Mouse (Mus musculus) stomach, embryonic 15.5 days (tissue): Measurements from ENCODE around the gene Zfp108. TPM values are rescaled to one million over a fixed set of nuclear protein-coding genes. Genes with fewer than 3 reads are reported as not detected.

Experiments
- ATAC-seq: fragments of 200-750 bp; cut with Nextera tagmentation; 2 replicates; pipeline ENCODE4 v1.8.0; 2017; ENCODE audit warnings: low read depth, moderate number of reproducible peaks, moderate TSS enrichment; ENCODE audit not compliant: insufficient read depth, low FRiP score
- H3K27ac ChIP-seq: fragments of 300-500 bp; sonication (generic); 2 replicates; pipeline ENCODE4 v1.5.1; 2015; ENCODE audit warnings: mild to moderate bottlenecking, inconsistent platforms
- H3K27me3 ChIP-seq: fragments of 300-500 bp; sonication (generic); replicated peaks from 2 replicates; pipeline ENCODE4 v1.6.1; 2015; ENCODE audit warnings: inconsistent platforms
- H3K36me3 ChIP-seq: fragments of 300-500 bp; sonication (generic); 2 replicates; pipeline ENCODE4 v1.6.1; 2015; ENCODE audit warnings: inconsistent platforms
- H3K4me1 ChIP-seq: fragments of 300-500 bp; sonication (generic); 2 replicates; pipeline ENCODE4 v1.6.1; 2015; ENCODE audit warnings: inconsistent platforms
- H3K4me2 ChIP-seq: fragments of 300-500 bp; sonication (generic); 2 replicates; pipeline ENCODE4 v1.6.1; 2015; ENCODE audit warnings: mild to moderate bottlenecking, inconsistent platforms
- H3K4me3 ChIP-seq: fragments of 300-500 bp; sonication (generic); replicated peaks from 2 replicates; pipeline ENCODE4 v1.5.1; 2015; ENCODE audit warnings: inconsistent platforms
- H3K9ac ChIP-seq: fragments of 300-500 bp; sonication (generic); 2 replicates; pipeline ENCODE4 v1.6.1; 2015; ENCODE audit warnings: inconsistent platforms
- H3K9me3 ChIP-seq: fragments of 300-500 bp; sonication (generic); 2 replicates; pipeline ENCODE4 v1.6.1; 2016; ENCODE audit warnings: inconsistent platforms
- WGBS: fragments of 180-500 bp; shearing (Covaris S2); methylation state at CpG from one replicate; pipeline ENCODE4 v1.1.7; 2015; 5-methylcytosine and 5-hydroxymethylcytosine counted together
- polyA plus RNA-seq: library from polyadenylated mRNA; unstranded; fragments of >200 nt; fragmentation: Nextera tagmentation; extraction: Ambion mirVana; gene quantifications from 2 replicates; pipeline ENCODE4 v1.2.1, GENCODE M21; 2015

Zfp108 gene
- polyA plus RNA-seq, 1 experiment from 2014 or later: 4.3 TPM

- no peaks in the 10 kb centered on the region for H3K27me3 ChIP-seq
- H3K4me2 ChIP-seq: no peak overlapping the region
- peaks cover 32% of the 10 kb centered on the region for H3K36me3 ChIP-seq
- no peak overlapping the region for H3K4me3 ChIP-seq
- H3K9ac ChIP-seq: no peak overlapping the region
- no peak for ATAC-seq
- no peaks in the 10 kb centered on the region for H3K4me1 ChIP-seq
- WGBS: 84% methylated on average over 5 of the region's 5 CpGs
- H3K27ac ChIP-seq: no peak overlapping the region
- no peaks in the 10 kb centered on the region for H3K9me3 ChIP-seq
Measured at GRCm38 (mm10) chr7:24287670-24288069, 33.1 kb downstream of the Zfp108 start.

GRCm38 (mm10) chr7:24288512-24288911 is 33.9 kb downstream of the Zfp108 start:
- Histone ChIP-seq H3K4me2 (no peak overlapping the region), H3K9ac (no peak overlapping the region), H3K27me3 (no peaks in the 10 kb centered on the region), H3K4me1 (no peaks in the 10 kb centered on the region), H3K9me3 (no peaks in the 10 kb centered on the region), H3K27ac (no peak overlapping the region), H3K4me3 (no peak overlapping the region), H3K36me3 (peaks cover 32% of the 10 kb centered on the region)
- WGBS: 86% methylated on average over 6 of the region's 6 CpGs
- no peak for ATAC-seq

- WGBS: 92% methylated on average over 4 of the region's 4 CpGs
- Histone ChIP-seq H3K27ac (no peak overlapping the region), H3K4me3 (no peak overlapping the region), H3K27me3 (no peaks in the 10 kb centered on the region), H3K9ac (no peak overlapping the region), H3K9me3 (no peaks in the 10 kb centered on the region), H3K4me1 (no peaks in the 10 kb centered on the region), H3K4me2 (no peak overlapping the region), H3K36me3 (peaks cover 45% of the 10 kb centered on the region)
- ATAC-seq: no peak
Measured at GRCm38 (mm10) chr7:24290106-24290693, 35.6 kb downstream of the Zfp108 start.

- H3K36me3 ChIP-seq: peaks cover 58% of the 10 kb centered on the region
- no peak overlapping the region for H3K27ac ChIP-seq
- H3K4me2 ChIP-seq: no peak overlapping the region
- H3K9ac ChIP-seq: no peak overlapping the region
- no peak for ATAC-seq
- H3K27me3 ChIP-seq: no peaks in the 10 kb centered on the region
- WGBS: 90% methylated on average over 27 of the region's 27 CpGs
- no peaks in the 10 kb centered on the region for H3K9me3 ChIP-seq
- no peaks in the 10 kb centered on the region for H3K4me1 ChIP-seq
- H3K4me3 ChIP-seq: no peak overlapping the region
Measured at GRCm38 (mm10) chr7:24291387-24292090, 36.9 kb downstream of the Zfp108 start.

- H3K36me3 ChIP-seq: peaks cover 61% of the 10 kb centered on the region
- no peak overlapping the region for H3K27ac ChIP-seq
Measured at GRCm38 (mm10) chr7:24293061-24293851, 38.7 kb downstream of the Zfp108 start.

GRCm38 (mm10) chr7:24294763-24295162 is 40.2 kb downstream of the Zfp108 start:
- Histone ChIP-seq H3K9me3 (no peaks in the 10 kb centered on the region), H3K27me3 (no peaks in the 10 kb centered on the region), H3K4me1 (no peaks in the 10 kb centered on the region; the same call in 1 of the 2 replicates), H3K4me3 (no peak overlapping the region), H3K27ac (no peak overlapping the region), H3K4me2 (no peak overlapping the region), H3K9ac (no peak overlapping the region), H3K36me3 (peaks cover 56% of the 10 kb centered on the region)
- ATAC-seq: no peak
- 95% methylated on average over 4 of the region's 4 CpGs for WGBS

More at GRCm38 (mm10) chr7:24293061-24293851, 38.7 kb downstream of the Zfp108 start:
- H3K9ac ChIP-seq: no peak overlapping the region
- no peaks in the 10 kb centered on the region; the same call in 1 of the 2 replicates for H3K4me1 ChIP-seq
- H3K9me3 ChIP-seq: no peaks in the 10 kb centered on the region
- H3K4me2 ChIP-seq: no peak overlapping the region
- 0 out of 2 replicates have a peak, but pooled peaks have one; percentile 41 for ATAC-seq
- WGBS: 77% methylated on average over 12 of the region's 12 CpGs
- no peaks in the 10 kb centered on the region for H3K27me3 ChIP-seq
- no peak overlapping the region for H3K4me3 ChIP-seq

- no peak overlapping the region for H3K27ac ChIP-seq
- H3K36me3 ChIP-seq: peaks cover 50% of the 10 kb centered on the region
- no peak overlapping the region for H3K4me3 ChIP-seq
- no peaks in the 10 kb centered on the region for H3K27me3 ChIP-seq
- H3K4me1 ChIP-seq: no peaks in the 10 kb centered on the region; the same call in 1 of the 2 replicates
- 95% methylated on average over 7 of the region's 7 CpGs for WGBS
- no peak overlapping the region for H3K4me2 ChIP-seq
- no peak for ATAC-seq
- no peaks in the 10 kb centered on the region for H3K9me3 ChIP-seq
- no peak overlapping the region for H3K9ac ChIP-seq
Measured at GRCm38 (mm10) chr7:24295376-24295775, 40.8 kb downstream of the Zfp108 start.

GRCm38 (mm10) chr7:24296386-24296785 is 41.8 kb downstream of the Zfp108 start:
- no peak for ATAC-seq
- H3K27ac ChIP-seq: no peak overlapping the region
- H3K9ac ChIP-seq: no peak overlapping the region
- H3K4me2 ChIP-seq: no peak overlapping the region
- peaks cover 42% of the 10 kb centered on the region for H3K36me3 ChIP-seq
- no peaks in the 10 kb centered on the region for H3K27me3 ChIP-seq
- no peaks in the 10 kb centered on the region for H3K9me3 ChIP-seq
- WGBS: 94% methylated on average over 7 of the region's 7 CpGs
- H3K4me1 ChIP-seq: no peaks in the 10 kb centered on the region; the same call in 1 of the 2 replicates
- H3K4me3 ChIP-seq: no peak overlapping the region

GRCm38 (mm10) chr7:24297361-24298095 is 42.9 kb downstream of the Zfp108 start:
- ATAC-seq: no peak
- H3K27ac ChIP-seq: no peak overlapping the region
- 90% methylated on average over 15 of the region's 15 CpGs for WGBS
- no peaks in the 10 kb centered on the region; the same call in 1 of the 2 replicates for H3K4me1 ChIP-seq
- no peaks in the 10 kb centered on the region for H3K9me3 ChIP-seq
- H3K9ac ChIP-seq: no peak overlapping the region
- peaks cover 33% of the 10 kb centered on the region for H3K36me3 ChIP-seq
- H3K4me2 ChIP-seq: peak overlapping the region; percentile 88
- no peak overlapping the region for H3K4me3 ChIP-seq
- no peaks in the 10 kb centered on the region for H3K27me3 ChIP-seq

GRCm38 (mm10) chr7:24298635-24298972 is 44.0 kb downstream of the Zfp108 start:
- ATAC-seq: no peak
- Histone ChIP-seq H3K27me3 (no peaks in the 10 kb centered on the region), H3K9ac (peak overlapping the region; percentile 74), H3K4me3 (peak overlapping the region; percentile 73), H3K27ac (peak overlapping the region; percentile 95), H3K36me3 (peaks cover 35% of the 10 kb centered on the region), H3K4me1 (no peaks in the 10 kb centered on the region; the same call in 1 of the 2 replicates), H3K4me2 (peak overlapping the region; percentile 88), H3K9me3 (no peaks in the 10 kb centered on the region)
- WGBS: 3% methylated on average over 12 of the region's 12 CpGs

- peak; percentile 85 for ATAC-seq
- under 1% methylated on average over 39 of the region's 47 CpGs for WGBS
- Histone ChIP-seq H3K4me1 (no peaks in the 10 kb centered on the region; the same call in 1 of the 2 replicates), H3K9ac (peak overlapping the region; percentile 74), H3K4me3 (peak overlapping the region; percentile 73), H3K27me3 (no peaks in the 10 kb centered on the region), H3K9me3 (no peaks in the 10 kb centered on the region), H3K4me2 (peak overlapping the region; percentile 88), H3K27ac (peak overlapping the region; percentile 95), H3K36me3 (peaks cover 31% of the 10 kb centered on the region)
Measured at GRCm38 (mm10) chr7:24298973-24299708, 44.5 kb downstream of the Zfp108 start.
